Mouse (Mus musculus) midbrain, postnatal 0 days (tissue): ENCODE results near the gene Cryba4. TPM values are rescaled to one million over a fixed set of nuclear protein-coding genes. Genes with fewer than 3 reads are reported as not detected.
A peak's percentile ranks its signal among the peaks of the same experiment; 100 is the strongest.

Experiments used
- ATAC-seq: fragments of 200-750 bp; cut with Nextera tagmentation; 2 replicates; pipeline ENCODE4 v1.8.0; 2017; ENCODE audit warnings: moderate number of reproducible peaks, mild to moderate bottlenecking, moderate TSS enrichment, moderate library complexity; ENCODE audit not compliant: low FRiP score
- DNase-seq: peaks from one replicate; pipeline ENCODE4 v3.0.0-alpha.2; 2015; ENCODE audit warnings: low spot score
- H3K27ac ChIP-seq: fragments of 300-500 bp; sonication (generic); 2 replicates; pipeline ENCODE4 v1.5.1; 2014; ENCODE audit warnings: low read depth, mild to moderate bottlenecking, low read length, mixed read lengths
- H3K27me3 ChIP-seq: fragments of 300-500 bp; sonication (generic); 2 replicates; pipeline ENCODE4 v1.6.1; 2014; ENCODE audit warnings: low read length, control low read depth, mixed read lengths; ENCODE audit not compliant: insufficient read depth
- H3K36me3 ChIP-seq: fragments of 300-500 bp; sonication (generic); 2 replicates; pipeline ENCODE4 v1.6.1; 2014; ENCODE audit warnings: low read length, control low read depth, mixed read lengths; ENCODE audit not compliant: insufficient read depth
- H3K4me1 ChIP-seq: fragments of 300-500 bp; sonication (generic); 2 replicates; pipeline ENCODE4 v1.6.1; 2014; ENCODE audit warnings: mild to moderate bottlenecking, control low read depth, antibody characterized with exemption, low read length, mixed read lengths; ENCODE audit not compliant: insufficient read depth
- H3K4me2 ChIP-seq: fragments of 300-500 bp; sonication (generic); 2 replicates; pipeline ENCODE4 v1.6.1; 2014; ENCODE audit warnings: low read depth, mild to moderate bottlenecking, low read length, mixed read lengths; ENCODE audit not compliant: poor library complexity, severe bottlenecking
- H3K4me3 ChIP-seq: fragments of 300-500 bp; sonication (generic); 2 replicates; pipeline ENCODE4 v1.5.1; 2014; ENCODE audit warnings: low read depth, mild to moderate bottlenecking, low read length, moderate library complexity
- H3K9ac ChIP-seq: fragments of 300-500 bp; sonication (generic); replicated peaks from 2 replicates; pipeline ENCODE4 v1.6.1; 2014; ENCODE audit warnings: mild to moderate bottlenecking, low read length, moderate library complexity, mixed read lengths; ENCODE audit not compliant: poor library complexity, severe bottlenecking
- H3K9me3 ChIP-seq: fragments of 300-500 bp; sonication (generic); 2 replicates; pipeline ENCODE4 v1.6.1; 2016; ENCODE audit warnings: low read length, control low read depth
- CTCF ChIP-seq: IDR thresholded peaks from 2 replicates; pipeline ENCODE4 v1.5.1; 2016; ENCODE audit warnings: antibody characterized with exemption, mild to moderate bottlenecking
- WGBS: fragments of 180-500 bp; shearing (Covaris S2); extraction: QIAGEN DNeasy Blood & Tissue Kit; methylation state at CpG from one replicate; pipeline ENCODE4 v1.1.7; 2014; 5-methylcytosine and 5-hydroxymethylcytosine counted together
- polyA plus RNA-seq: library from polyadenylated mRNA; unstranded; fragments of >200 nt; fragmentation: Nextera tagmentation; extraction: Ambion mirVana; gene quantifications from 2 replicates; pipeline ENCODE4 v1.2.1, GENCODE M21; 2015
- total RNA-seq: library from RNA; depleted of rRNA; stranded (reverse); fragments of >200 nt; gene quantifications from 2 replicates; pipeline ENCODE4 v1.2.3, GENCODE M21; 2014

Cryba4 gene
- total and polyA plus RNA-seq, 2 experiments from 2014 or later: 1.6 to 2.9 TPM

- Histone ChIP-seq H3K27me3 (no peaks in the 10 kb centered on the region), H3K9ac (no peak overlapping the region), H3K9me3 (no peaks in the 10 kb centered on the region), H3K36me3 (no peaks in the 10 kb centered on the region), H3K4me1 (peaks cover 6% of the 10 kb centered on the region; the same call in 1 of the 2 replicates), H3K27ac (no peak overlapping the region), H3K4me3 (no peak overlapping the region), H3K4me2 (no peak overlapping the region)
- WGBS: 84% methylated on average over 7 of the region's 7 CpGs
- DNase-seq (no peak), ATAC-seq (no peak)
- no peak for TF ChIP-seq CTCF
Observed at GRCm38 (mm10) chr5:112280151-112280550, 27.8 kb upstream of the Cryba4 start.

- no peaks in the 10 kb centered on the region for H3K27me3 ChIP-seq
- no peak overlapping the region for H3K4me2 ChIP-seq
- no peak overlapping the region for H3K4me3 ChIP-seq
- no peak for TF ChIP-seq CTCF
- no peaks in the 10 kb centered on the region for H3K36me3 ChIP-seq
- no peaks in the 10 kb centered on the region for H3K9me3 ChIP-seq
- H3K4me1 ChIP-seq: peaks cover 6% of the 10 kb centered on the region; the same call in 1 of the 2 replicates
- no peak overlapping the region for H3K9ac ChIP-seq
- no peak overlapping the region for H3K27ac ChIP-seq
- DNase-seq (no peak), ATAC-seq (no peak)
- WGBS: 89% methylated on average over 17 of the region's 17 CpGs
Observed at GRCm38 (mm10) chr5:112279181-112280021, 27.1 kb upstream of the Cryba4 start.

- H3K4me2 ChIP-seq: peak overlapping the region; percentile 92; the same call in 1 of the 2 replicates
- no peaks in the 10 kb centered on the region for H3K9me3 ChIP-seq
- no peak for ATAC-seq
- no peak overlapping the region for H3K9ac ChIP-seq
- WGBS: 94% methylated on average over 11 of the region's 11 CpGs
- no peaks in the 10 kb centered on the region for H3K36me3 ChIP-seq
- H3K27me3 ChIP-seq: no peaks in the 10 kb centered on the region
- H3K4me1 ChIP-seq: peaks cover 6% of the 10 kb centered on the region; the same call in 1 of the 2 replicates
- no peak for TF ChIP-seq CTCF
- H3K27ac ChIP-seq: no peak overlapping the region
- no peak for DNase-seq
- H3K4me3 ChIP-seq: no peak overlapping the region
Observed at GRCm38 (mm10) chr5:112277906-112278470, 25.7 kb upstream of the Cryba4 start.

- Histone ChIP-seq H3K9me3 (no peaks in the 10 kb centered on the region), H3K27me3 (no peaks in the 10 kb centered on the region), H3K9ac (peak overlapping the region; percentile 72), H3K4me2 (peak overlapping the region; percentile 92), H3K36me3 (no peaks in the 10 kb centered on the region), H3K4me1 (peaks cover 6% of the 10 kb centered on the region; the same call in 1 of the 2 replicates), H3K4me3 (peak overlapping the region; percentile 66), H3K27ac (peak overlapping the region; percentile 57; the same call in 1 of the 2 replicates)
- no peak for TF ChIP-seq CTCF
- no peak for DNase-seq
- ATAC-seq: 0 out of 2 replicates have a peak, but pooled peaks have one; percentile 0
- 0% methylated on average over 20 of the region's 24 CpGs for WGBS
Observed at GRCm38 (mm10) chr5:112276907-112277348, 24.6 kb upstream of the Cryba4 start.

- peaks cover 6% of the 10 kb centered on the region; the same call in 1 of the 2 replicates for H3K4me1 ChIP-seq
- TF ChIP-seq CTCF: peak; percentile 25
- no peaks in the 10 kb centered on the region for H3K9me3 ChIP-seq
- peak; percentile 99 for DNase-seq
- peak within 1 kb of the TSS; percentile 92 for H3K4me2 ChIP-seq
- peak within 1 kb of the TSS; percentile 72 for H3K9ac ChIP-seq
- H3K36me3 ChIP-seq: no peaks in the 10 kb centered on the region
- H3K27ac ChIP-seq: peak within 1 kb of the TSS; percentile 74
- peak; percentile 92 for ATAC-seq
- 1% methylated on average over 60 of the region's 62 CpGs for WGBS
- peak within 1 kb of the TSS; percentile 66 for H3K4me3 ChIP-seq
- no peaks in the 10 kb centered on the region for H3K27me3 ChIP-seq
Observed at GRCm38 (mm10) chr5:112276267-112276873, 24.1 kb upstream of the Cryba4 start, which contains the start of gene Tpst2. Gene Tpst2, plus strand, starts transcription at chr5:112276691.
